Mouse (Mus musculus) intestine, postnatal 0 days (tissue): ENCODE data around the gene Spc24. TPM values are rescaled to one million over a fixed set of nuclear protein-coding genes. Genes with fewer than 3 reads are reported as not detected.
A peak's percentile ranks its signal among the peaks of the same experiment; 100 is the strongest.

Source experiments
- ATAC-seq: fragments of 200-750 bp; cut with Nextera tagmentation; 2 replicates; pipeline ENCODE4 v1.8.0; 2017; ENCODE audit warnings: mild to moderate bottlenecking, moderate TSS enrichment, moderate library complexity
- H3K27ac ChIP-seq: fragments of 300-500 bp; sonication (generic); 2 replicates; pipeline ENCODE4 v1.5.1; 2014; ENCODE audit warnings: mild to moderate bottlenecking, low read depth, low read length, moderate library complexity
- H3K27me3 ChIP-seq: fragments of 300-500 bp; sonication (generic); replicated peaks from 2 replicates; pipeline ENCODE4 v1.6.1; 2014; ENCODE audit warnings: low read length, mixed read lengths; ENCODE audit not compliant: control insufficient read depth, insufficient read depth
- H3K36me3 ChIP-seq: fragments of 300-500 bp; sonication (generic); 2 replicates; pipeline ENCODE4 v1.6.1; 2014; ENCODE audit warnings: mild to moderate bottlenecking, moderate library complexity; ENCODE audit not compliant: control insufficient read depth, insufficient read depth
- H3K4me1 ChIP-seq: fragments of 300-500 bp; sonication (generic); replicated peaks from 2 replicates; pipeline ENCODE4 v1.6.1; 2014; ENCODE audit warnings: antibody characterized with exemption, low read length, mixed read lengths; ENCODE audit not compliant: control insufficient read depth, insufficient read depth
- H3K4me2 ChIP-seq: fragments of 300-500 bp; sonication (generic); replicated peaks from 2 replicates; pipeline ENCODE4 v1.6.1; 2014; ENCODE audit warnings: low read depth, mild to moderate bottlenecking, moderate library complexity
- H3K4me3 ChIP-seq: fragments of 300-500 bp; sonication (generic); 2 replicates; pipeline ENCODE4 v1.5.1; 2014; ENCODE audit warnings: low read depth, low read length
- H3K9ac ChIP-seq: fragments of 300-500 bp; sonication (generic); 2 replicates; pipeline ENCODE4 v1.6.1; 2014; ENCODE audit warnings: mild to moderate bottlenecking, low read depth, low read length
- H3K9me3 ChIP-seq: fragments of 300-500 bp; sonication (generic); 2 replicates; pipeline ENCODE4 v1.6.1; 2016; ENCODE audit warnings: mixed run types; ENCODE audit not compliant: control insufficient read depth
- CTCF ChIP-seq: sonication (generic); IDR thresholded peaks from 2 replicates; pipeline ENCODE4 v1.5.1; 2016; ENCODE audit warnings: low read depth, mild to moderate bottlenecking, control low read depth, antibody characterized with exemption, moderate library complexity
- WGBS: fragments of 180-500 bp; shearing (Covaris S2); extraction: QIAGEN DNeasy Blood & Tissue Kit; methylation state at CpG from one replicate; pipeline ENCODE4 v1.1.7; 2014; 5-methylcytosine and 5-hydroxymethylcytosine counted together
- microRNA-seq: library from miRNA; unstranded; fragments of <30 nt; microRNA quantifications from one replicate; pipeline ENCODE4, GENCODE M21; 2016
- polyA plus RNA-seq: library from polyadenylated mRNA; unstranded; fragments of >200 nt; fragmentation: Nextera tagmentation; extraction: Ambion mirVana; gene quantifications from 2 replicates; pipeline ENCODE4 v1.2.1, GENCODE M21; 2015

Gene Spc24
- polyA plus RNA-seq, 1 experiment from 2014 or later, result 32.4 TPM

DNA sequence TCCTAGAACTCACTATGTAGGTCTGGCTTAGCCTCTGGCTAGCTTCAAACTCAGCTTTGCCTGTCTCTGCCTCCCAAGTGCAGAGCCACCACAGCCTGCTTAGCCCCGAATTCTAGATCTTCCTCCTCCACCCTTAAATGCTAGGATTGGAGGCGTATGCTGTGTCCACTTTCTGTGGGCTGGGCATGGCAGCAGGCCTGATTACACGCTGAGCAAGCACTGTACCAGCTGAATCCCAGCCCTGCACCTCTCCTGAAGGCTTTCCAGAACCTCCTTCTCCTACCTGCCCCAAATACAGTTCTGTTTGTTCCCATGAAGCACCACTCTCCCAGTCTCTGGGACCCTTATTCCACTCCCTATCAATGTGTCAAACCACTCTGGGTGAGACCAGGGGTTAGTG, 50.8 kb downstream of the Spc24 start:
- Histone ChIP-seq H3K4me3 (no peak overlapping the region), H3K9me3 (no peaks in the 10 kb centered on the region), H3K4me2 (no peak overlapping the region), H3K27ac (no peak overlapping the region), H3K4me1 (no peaks in the 10 kb centered on the region), H3K36me3 (peaks cover 14% of the 10 kb centered on the region; the same call in 1 of the 2 replicates), H3K27me3 (no peaks in the 10 kb centered on the region), H3K9ac (no peak overlapping the region)
- no peak for ATAC-seq
- TF ChIP-seq CTCF, result no peak
- WGBS, result 97% methylated on average over 3 of the region's 3 CpGs

DNA sequence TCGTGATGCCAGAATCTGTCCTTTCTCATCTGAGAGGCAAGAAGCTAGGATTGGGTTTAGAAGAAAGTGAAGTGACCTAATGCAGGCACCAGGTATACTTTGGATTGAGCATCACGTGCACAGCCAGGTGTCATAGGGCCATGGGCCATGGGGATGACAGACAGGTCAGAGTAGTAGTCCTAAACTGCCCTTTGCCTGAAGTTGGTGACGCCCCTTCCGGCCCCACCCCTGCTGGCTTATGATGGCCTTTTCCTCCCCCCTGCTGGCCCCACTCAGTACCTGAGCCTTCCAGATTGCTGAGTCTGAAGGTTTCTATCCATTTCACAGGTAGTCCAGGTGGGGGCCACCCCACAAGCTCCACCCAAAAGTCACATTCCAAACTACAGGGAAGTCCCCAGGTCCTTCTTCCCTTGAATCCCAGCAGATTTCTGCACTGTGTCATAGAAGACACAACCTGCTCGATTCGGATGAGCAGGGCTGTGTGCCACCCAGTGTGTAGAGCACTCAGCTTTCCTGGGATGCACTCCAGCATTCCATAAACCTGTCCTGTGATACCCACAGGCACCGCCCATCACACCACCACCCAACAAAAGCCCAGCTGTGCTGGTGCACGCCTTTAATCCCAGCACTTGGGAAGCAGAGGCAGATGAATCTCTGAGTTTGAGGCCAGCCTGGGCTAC, 53.4 kb downstream of the Spc24 start:
- Histone ChIP-seq H3K27ac (peak overlapping the region; percentile 50), H3K4me1 (no peaks in the 10 kb centered on the region), H3K9ac (no peak overlapping the region), H3K36me3 (peaks cover 37% of the 10 kb centered on the region), H3K4me2 (no peak overlapping the region), H3K27me3 (no peaks in the 10 kb centered on the region), H3K4me3 (no peak overlapping the region), H3K9me3 (no peaks in the 10 kb centered on the region)
- ATAC-seq, result peak; percentile 90
- 72% methylated on average over 8 of the region's 8 CpGs for WGBS
- TF ChIP-seq CTCF, result peak; percentile 38

DNA sequence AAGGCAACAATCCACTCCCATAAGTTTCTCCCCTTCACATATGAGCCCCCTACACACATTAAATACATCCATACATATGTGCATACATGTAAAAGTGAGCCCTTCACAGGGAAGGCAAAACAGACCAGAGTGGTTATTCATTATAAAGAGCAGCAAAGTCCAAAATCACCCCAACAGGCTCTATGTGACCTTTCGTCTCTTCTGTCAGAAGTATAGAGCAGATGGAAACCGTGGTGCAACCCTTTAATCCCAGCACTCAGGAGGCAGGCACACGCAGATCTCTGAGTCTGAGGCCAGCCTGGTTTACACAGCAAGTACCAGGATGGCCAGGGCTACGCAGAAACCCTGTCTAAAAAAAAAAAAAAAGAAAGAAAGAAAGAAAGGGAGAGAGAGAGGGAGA, 54.0 kb downstream of the Spc24 start:
- WGBS, result 64% methylated on average over 4 of the region's 4 CpGs
- Histone ChIP-seq H3K4me2 (no peak overlapping the region), H3K9ac (no peak overlapping the region), H3K27me3 (no peaks in the 10 kb centered on the region), H3K4me1 (no peaks in the 10 kb centered on the region), H3K36me3 (peaks cover 43% of the 10 kb centered on the region), H3K27ac (peak overlapping the region; percentile 50), H3K9me3 (no peaks in the 10 kb centered on the region), H3K4me3 (no peak overlapping the region)
- ATAC-seq, result no peak
- no peak for TF ChIP-seq CTCF

Small RNA genes within 50 kb of the gene (microRNA-seq; reads per million reads assigned to microRNA genes)
- gene Mir7083, result 5.7 reads per million, percentile 16 among the genes with 10 or more reads in this experiment

Other genes starting within 250 kb of the Spc24 start
- 0.43 and 1.1 TPM in 2 replicates for gene AB124611, start 234.1 kb downstream of the Spc24 start, polyA plus RNA-seq
- gene Carm1, start 213.4 kb downstream of the Spc24 start, polyA plus RNA-seq, result 10.0 and 11.9 TPM in 2 replicates
- 15.1 and 15.9 TPM in 2 replicates for gene Timm29, start 167.6 kb downstream of the Spc24 start, polyA plus RNA-seq
- gene Yipf2, start 167.5 kb downstream of the Spc24 start, polyA plus RNA-seq, result 19.2 and 20.1 TPM in 2 replicates
- gene Smarca4, start 144.1 kb downstream of the Spc24 start, polyA plus RNA-seq, result 22.1 and 24.4 TPM in 2 replicates
- gene Ldlr, start 36.8 kb downstream of the Spc24 start, polyA plus RNA-seq, result 22.8 and 26.6 TPM in 2 replicates
- gene Kank2, start 38.4 kb upstream of the Spc24 start, polyA plus RNA-seq, result 6.4 TPM in 2 replicates
- 15.9 and 21.1 TPM in 2 replicates for gene Angptl8, start 75.2 kb upstream of the Spc24 start, polyA plus RNA-seq
- 15.5 and 18.4 TPM in 2 replicates for gene Dock6, start 92.3 kb upstream of the Spc24 start, polyA plus RNA-seq
- 19.9 and 20.3 TPM in 2 replicates for gene Rab3d, start 157.9 kb upstream of the Spc24 start, polyA plus RNA-seq
- 0.63 and 0.99 TPM in 2 replicates for gene Ccdc159, start 167.2 kb upstream of the Spc24 start, polyA plus RNA-seq
- 83.1 and 88.2 TPM in 2 replicates for gene Tmem205, start 167.3 kb upstream of the Spc24 start, polyA plus RNA-seq
- 2.9 and 3.2 TPM in 2 replicates for gene Plppr2, start 176.7 kb upstream of the Spc24 start, polyA plus RNA-seq
- 4.6 and 4.8 TPM in 2 replicates for gene Swsap1, start 195.5 kb upstream of the Spc24 start, polyA plus RNA-seq
- gene Epor, start 203.2 kb upstream of the Spc24 start, polyA plus RNA-seq, result 3.2 and 3.8 TPM in 2 replicates
- 2.1 and 2.5 TPM in 2 replicates for gene Rgl3, start 229.1 kb upstream of the Spc24 start, polyA plus RNA-seq
- 0.22 and 0.35 TPM in 2 replicates for gene Ccdc151, start 242.3 kb upstream of the Spc24 start, polyA plus RNA-seq
- gene Prkcsh, start 242.5 kb upstream of the Spc24 start, polyA plus RNA-seq, result 98.6 and 104 TPM in 2 replicates